Mouse (Mus musculus): ENCODE data around the gene Trim17. TPM values are rescaled to one million over a fixed set of nuclear protein-coding genes. Genes with fewer than 3 reads are reported as not detected.

Trim17 gene
- total RNA-seq, 2 experiments from 2014 or later: 0.31 to 0.41 TPM

DNA sequence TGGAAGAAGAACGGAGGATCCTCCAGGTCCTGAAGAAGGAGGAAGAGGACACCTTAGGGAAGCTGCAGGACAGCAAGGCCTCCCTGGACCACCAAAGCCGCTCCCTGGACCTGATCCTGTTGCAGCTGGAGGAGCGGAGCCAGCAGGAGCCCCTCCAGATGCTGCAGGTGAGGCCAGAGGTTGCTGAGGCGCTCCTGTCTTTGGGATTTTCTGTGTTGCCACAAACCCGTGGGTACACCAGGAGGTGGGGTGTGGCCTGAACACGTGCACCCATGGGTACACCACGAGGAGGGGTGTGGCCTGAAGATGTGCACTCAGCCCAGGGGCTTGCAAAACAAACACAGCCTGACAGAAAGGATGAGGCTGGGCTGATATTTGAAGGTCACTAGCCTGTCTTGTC is 14.1 kb downstream of the Trim17 start:
- no peak for DNase-seq (ENCODE audit: low spot score)

DNA sequence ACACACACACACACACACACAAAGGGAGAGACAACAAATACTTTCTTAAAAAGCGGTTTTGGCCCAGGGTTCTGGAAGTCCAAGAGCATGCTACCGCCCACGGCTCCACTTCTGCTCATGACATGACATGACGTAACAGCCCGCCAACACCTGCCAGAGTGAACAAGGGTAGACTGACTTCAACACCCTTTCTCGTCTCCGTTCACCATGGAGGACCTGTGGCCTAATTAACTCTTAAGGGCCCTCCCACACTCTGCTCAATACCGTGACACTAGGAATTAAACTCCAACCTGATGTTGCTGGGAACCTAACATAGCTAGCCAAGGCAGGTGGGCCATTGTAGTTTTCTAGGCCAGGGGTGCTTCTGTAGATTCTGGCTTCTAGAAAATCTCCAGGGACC is 14.5 kb downstream of the Trim17 start:
- no peak for DNase-seq (ENCODE audit: low spot score)

DNA sequence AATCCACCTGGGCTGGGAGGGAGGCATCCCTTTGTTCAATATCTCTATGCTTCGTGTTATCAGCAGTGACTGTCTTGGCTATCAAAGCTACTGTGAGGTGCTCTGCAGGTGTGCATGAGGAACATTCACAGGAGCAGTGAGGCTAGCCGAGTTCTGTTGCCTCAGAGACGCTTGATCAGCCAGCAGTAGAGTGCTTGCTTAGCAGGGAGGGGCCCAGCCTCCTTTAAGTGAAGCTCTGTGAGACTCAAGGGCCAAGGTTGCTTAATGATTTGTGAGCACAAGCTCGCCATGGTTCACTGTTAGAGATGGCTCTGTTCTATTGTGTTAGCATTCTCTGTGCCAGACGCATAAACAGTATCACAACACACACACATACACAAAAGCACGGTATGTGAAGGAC is 15.2 kb downstream of the Trim17 start:
- DNase-seq (ENCODE audit: low spot score): no peak

DNA sequence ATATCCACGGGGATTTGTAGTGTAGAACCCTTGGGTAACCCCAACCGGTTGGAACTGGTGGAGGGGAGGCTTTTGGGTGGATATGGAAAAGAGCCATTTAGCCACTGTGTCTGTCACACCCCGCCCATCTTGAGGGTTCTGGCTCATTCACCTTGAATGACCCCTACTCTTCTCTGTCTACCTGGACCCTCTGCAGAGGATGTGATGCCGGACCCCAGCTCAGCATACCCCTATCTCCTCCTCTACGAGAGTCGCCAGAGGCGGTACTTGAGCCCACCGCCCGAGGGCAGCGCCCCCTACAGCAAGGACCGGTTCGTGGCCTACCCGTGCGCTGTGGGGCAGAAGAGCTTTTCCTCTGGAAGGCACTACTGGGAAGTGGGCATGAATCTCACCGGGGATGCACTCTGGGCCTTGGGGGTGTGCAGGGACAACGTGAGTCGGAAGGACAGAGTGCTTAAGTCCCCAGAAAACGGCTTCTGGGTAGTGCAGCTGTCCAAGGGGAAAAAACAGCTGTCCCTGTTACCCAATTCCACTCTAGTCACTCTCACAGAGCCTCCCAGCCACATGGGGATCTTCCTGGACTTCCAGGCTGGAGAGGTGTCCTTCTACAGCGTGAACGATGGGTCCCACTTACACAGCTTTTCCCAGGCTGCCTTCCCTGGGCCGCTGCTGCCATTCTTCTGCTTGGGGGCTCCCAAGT is 16.5 kb downstream of the Trim17 start:
- DNase-seq (ENCODE audit: low spot score): no peak

DNA sequence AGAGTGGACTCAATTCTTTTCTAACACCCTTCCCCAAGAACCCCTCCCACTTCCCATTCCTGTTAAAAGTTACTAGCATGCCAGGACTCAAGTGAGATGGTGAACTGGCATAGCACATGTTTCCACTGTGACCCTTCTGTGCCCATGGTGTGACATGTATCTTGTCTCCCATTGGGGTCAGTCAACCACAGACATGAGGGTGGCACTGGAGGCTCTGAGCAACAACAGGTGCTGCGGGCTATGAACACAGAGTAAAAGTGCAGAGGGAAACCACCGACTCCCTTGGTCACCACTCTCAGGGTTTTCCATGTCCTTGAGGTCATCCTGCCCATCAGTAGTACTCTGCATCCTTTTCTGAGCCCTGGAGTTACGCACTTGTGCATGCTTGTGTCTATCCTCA is 17.3 kb downstream of the Trim17 start:
- no peak for DNase-seq (ENCODE audit: low spot score)

DNA sequence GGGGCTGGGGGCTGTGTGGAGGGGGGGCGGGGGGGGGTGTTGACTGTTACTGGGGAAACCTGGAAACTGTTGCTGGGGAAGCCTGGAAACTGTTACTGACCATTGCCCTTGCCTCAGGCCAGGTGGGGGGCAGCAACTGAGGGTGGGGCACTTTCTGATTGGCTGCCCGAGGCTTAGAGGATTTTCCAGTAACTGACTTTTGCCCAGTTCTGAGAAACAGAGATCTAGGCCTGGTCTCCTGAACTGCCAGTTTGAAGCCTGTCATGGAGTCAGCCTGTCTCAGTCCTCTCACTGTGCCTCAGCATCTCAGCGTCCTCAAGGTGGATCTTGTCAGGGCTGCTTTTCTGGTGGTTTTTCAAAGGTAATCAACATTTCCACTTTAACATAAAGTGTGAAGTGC is 19.9 kb downstream of the Trim17 start:
- DNase-seq (ENCODE audit: low spot score): no peak

DNA sequence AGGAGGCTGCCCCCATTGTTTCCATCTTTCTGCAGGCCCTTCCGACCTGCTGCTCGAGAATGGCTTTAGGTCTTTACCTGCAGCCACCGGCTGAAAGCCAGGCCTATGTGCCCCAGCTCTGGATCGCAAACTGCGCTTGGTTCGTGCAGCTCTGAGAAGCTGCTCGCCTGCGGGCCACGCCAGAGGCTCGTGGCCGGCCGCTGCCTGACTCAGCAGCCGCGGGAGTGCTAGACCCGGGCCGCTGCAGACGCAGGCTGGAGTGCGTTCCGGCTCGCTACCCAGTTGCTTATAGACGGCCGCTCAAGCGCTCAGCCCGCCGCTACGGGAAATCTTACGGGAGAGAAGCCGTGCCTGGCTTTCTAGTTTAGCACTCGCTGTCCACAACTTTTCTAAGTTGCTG is 22.7 kb downstream of the Trim17 start:
- DNase-seq (ENCODE audit: low spot score): no peak

DNA sequence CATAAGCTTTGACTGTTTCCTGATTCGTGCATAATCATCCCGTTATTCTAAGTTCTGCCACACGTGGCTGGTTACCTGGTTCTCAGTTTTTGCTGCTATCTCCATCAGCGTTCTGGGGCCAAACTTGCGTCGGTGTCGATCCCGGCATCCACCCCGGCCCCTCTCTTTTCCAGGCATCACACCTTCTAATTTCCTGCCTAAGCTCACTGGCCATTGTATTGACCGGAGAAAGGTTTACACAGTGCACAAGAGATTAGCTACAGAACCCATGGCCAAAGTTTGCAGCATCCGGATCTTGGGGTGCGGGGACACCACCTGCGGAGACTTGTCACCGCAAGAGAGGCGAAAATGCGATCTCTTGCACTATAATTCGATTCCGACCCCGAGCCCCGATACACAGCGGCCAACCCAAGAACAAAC is 23.1 kb downstream of the Trim17 start:
- DNase-seq (ENCODE audit: low spot score): no peak

DNA sequence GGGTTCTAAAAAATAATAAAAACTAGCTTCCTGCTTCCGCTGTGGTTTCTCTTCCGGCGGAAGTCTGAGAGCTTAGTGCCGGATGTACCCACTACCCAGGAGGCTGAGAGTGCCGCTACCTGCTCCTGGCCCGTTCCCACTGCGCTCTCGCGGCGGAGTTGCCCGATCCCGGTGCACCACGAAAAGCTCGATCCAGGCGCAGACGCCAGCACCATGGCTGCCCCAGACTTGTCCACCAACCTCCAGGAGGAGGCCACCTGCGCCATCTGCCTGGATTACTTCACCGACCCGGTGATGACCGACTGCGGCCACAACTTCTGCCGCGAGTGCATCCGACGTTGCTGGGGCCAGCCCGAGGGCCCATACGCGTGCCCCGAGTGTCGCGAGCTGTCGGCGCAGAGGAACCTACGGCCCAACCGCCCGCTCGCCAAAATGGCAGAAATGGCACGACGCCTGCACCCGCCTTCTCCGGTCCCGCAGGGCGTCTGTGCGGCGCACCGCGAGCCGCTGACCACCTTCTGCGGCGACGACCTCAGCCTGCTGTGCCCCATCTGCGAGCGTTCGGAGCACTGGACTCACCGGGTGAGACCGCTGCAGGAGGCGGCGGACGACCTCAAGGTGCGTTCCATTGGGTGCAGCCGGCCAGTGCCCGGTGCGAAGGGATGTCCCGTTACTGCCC is 23.7 kb downstream of the Trim17 start, which contains the start of gene Trim11:
TSS of gene Trim11 (plus strand) at position 67 of the 679 bp plus-strand sequence.
- peak; percentile 57 for DNase-seq (ENCODE audit: low spot score)

DNA sequence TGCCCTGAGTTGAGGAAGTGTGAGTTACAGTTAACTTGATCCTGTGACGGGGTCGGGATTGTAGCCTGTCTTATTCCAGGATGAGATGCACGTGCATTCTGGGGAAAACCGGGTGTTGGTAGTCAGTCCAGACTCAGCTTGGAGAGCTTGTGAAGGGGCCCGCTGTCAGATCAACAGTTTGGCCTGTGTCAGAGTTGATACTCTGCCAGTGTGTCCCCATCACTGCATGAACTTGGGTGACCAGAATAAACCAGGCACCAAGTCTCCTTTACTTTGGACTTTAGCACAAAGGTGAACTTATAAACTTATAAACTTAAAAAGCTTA is 24.2 kb downstream of the Trim17 start:
- no peak for DNase-seq (ENCODE audit: low spot score)

DNA sequence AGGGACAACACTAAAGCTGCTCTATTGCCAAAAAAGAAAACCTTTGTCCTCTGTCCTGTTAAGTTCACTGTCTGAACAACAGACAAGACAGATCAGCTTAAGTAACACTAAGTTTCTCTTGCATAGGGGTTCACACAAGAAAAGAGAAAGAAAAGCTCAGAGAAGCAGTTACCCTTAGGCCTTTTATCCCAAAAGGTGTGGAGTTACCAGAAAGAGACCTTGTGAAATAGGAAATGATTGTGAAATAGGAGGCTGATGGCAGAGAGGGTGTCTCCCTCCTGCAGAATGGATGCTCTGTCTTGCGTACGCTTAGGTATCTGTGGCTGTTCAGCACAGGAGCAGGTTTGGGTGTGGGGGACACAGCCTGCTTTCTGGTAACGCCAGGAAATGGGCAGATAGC is 24.7 kb downstream of the Trim17 start:
- DNase-seq (ENCODE audit: low spot score): no peak

DNA sequence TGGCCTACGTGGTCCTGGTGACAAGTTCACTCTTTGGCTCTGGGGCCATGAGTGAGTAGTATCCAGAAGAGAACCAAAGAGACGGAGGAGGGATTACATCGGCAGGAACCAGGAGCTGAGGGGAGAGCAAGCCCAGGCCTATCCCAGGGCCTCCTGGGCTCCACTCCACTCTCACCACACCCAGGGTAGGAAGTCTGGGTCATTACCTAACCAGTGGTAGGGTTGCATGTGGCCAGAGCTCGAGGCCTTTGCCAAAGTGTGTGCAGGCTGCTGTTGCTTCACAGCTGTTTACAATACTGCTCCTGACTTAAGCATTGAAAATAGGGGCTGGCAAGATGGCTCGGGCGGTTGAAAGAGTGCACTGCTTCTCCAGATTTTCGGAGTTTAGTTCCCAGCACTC is 25.2 kb downstream of the Trim17 start:
- peak; percentile 43 for DNase-seq (ENCODE audit: low spot score)

DNA sequence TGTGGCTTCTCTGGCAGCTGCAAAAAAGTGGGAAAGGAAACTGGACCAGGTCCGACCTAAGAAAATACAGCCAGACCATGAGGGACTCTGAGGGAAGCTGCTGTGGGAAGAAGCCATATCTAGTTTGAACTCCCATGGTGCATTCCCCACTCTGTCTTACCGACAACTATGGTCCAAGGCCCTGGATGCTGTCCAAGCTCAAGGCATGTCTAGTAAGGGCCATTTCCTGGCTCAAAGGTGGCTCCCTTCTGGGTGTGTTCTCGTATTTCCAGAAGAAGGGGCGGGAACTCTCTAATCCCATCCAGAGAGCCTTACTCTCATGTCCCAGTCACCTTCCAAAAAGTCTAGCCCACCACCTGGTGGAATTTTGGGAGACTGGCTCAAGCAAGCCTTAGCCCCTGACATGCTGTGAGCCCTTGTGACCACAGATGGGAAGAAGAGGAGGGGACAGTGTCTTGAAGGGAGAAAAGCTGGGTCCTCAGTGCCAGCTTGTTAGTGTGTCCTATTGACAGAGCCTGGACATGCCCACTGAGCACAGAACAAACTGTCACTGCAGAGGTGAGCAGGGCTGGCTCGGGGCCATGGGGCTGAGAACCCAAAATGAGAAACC is 26.0 kb downstream of the Trim17 start:
- DNase-seq (ENCODE audit: low spot score): no peak

DNA sequence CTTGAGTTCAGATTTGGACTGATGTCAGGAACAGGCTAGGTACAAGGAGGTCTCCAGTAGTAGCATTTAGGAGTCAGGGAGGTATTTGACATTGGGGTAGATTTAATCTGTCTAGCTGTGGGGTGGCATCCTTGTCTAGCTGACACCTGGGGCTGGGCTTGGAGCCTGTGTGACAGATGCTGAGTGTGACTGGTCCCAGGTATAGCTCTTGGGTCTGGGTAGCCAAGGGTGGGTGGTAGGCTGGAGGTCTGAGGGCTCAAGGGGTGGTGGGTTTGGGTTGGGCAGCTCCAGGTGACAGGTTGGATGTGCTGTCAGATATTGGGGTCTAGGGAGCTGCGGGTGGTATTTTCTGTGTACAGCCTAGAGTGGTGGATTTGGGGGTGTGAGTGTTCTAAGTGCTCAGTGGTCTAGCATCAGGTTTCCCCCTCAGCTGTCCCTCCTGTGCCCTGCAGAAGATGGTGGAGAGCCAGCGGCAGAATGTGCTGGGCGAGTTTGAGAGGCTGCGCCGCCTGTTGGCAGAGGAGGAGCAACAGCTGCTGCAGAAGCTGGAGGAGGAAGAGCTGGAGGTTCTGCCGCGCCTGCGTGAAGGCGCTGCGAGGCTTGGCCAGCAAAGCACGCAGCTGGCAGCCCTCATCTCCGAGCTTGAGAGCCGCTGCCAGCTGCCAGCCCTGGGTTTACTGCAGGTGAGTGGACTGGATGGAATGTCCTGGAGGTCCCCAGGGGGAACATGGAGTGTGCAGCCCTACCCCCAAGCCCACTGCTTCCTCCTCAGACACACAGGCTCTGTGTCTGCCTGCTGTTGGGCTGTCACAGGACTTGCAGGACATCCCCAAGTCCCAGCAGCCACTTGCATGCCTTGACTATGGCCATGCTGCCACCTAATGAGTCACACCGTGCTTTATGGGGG is 27.3 kb downstream of the Trim17 start:
- DNase-seq (ENCODE audit: low spot score): peak; percentile 84

DNA sequence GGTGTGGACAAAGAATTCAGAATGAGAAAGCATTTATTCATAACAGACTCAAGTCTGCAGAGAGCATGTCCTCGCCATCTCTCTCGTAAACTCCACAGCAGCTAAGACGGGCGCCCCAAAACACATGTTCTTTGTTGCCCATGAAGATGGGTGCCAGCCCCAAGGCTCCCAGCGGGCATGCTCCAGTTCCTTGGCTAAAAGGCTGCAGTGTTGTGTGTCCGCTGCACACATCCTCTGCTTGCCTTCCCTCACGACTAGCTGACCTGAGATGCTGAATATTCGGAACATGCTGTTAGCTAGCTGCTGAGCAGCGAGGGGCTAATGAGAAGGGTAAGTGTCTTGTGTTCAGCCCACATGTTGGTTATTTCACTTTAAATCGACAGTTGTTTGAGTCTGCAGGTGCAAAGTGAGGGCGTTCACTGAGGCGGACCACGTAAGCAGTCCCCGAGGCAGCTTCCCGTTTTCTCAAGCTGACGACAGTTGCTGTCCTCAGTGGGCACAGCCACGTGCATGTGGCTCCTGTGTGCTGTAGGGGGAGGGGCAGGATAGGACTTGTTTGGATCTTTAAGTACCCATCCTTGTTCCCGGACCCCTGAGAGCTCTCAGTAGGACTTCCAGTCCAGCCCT is 28.1 kb downstream of the Trim17 start:
- no peak for DNase-seq (ENCODE audit: low spot score)

DNA sequence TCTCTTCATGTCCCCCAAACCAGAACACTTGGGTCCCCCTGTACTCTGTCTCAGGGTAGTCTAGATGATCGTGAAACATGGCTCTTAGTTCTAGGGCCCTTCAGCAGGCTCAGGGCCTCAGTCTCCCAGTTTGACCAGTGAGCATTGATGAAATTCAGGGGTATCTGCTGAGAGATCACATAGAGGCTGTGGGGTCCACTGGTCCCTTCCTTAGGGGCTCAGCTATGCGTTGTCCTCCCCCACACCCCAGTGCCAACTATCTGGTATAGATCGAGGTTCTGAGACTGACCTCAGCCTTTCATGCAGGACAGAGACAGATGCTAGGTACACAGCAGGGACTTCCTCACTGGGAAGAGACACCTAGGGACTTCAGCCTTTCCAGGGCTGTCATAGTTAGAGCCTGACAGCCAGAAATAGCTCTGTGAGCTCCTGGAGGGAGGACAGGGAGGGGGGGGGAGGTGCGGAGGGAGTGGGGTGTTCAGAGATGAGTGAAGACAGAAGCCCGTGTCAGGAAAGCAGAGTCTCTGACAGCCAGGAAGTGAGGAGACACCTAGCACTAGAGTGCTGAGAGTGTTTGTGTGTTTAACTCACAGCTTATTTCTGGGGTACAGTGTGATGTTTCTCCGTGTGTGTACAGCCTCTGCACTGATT is 29.3 kb downstream of the Trim17 start:
- no peak for DNase-seq (ENCODE audit: low spot score)

DNA sequence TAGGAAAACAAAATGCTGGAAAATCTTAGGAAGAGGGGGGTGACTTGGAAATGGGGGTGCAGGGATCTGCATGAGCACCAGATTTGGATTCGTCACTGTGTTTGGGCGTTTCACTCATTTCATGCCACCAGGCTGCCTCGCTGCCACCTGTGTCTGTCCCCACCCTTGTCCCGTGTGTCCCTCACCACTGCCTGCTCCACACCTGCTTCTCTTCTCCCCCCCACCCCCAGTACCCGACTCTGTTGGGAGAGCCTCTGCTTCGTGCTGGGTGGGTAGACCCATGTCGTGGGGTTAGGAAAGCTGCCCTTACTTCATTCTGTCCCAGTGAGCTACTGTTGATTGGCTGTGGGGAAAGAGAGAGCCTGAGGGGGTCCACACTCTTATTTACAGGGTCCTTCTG is 30.2 kb downstream of the Trim17 start:
- DNase-seq (ENCODE audit: low spot score): no peak

DNA sequence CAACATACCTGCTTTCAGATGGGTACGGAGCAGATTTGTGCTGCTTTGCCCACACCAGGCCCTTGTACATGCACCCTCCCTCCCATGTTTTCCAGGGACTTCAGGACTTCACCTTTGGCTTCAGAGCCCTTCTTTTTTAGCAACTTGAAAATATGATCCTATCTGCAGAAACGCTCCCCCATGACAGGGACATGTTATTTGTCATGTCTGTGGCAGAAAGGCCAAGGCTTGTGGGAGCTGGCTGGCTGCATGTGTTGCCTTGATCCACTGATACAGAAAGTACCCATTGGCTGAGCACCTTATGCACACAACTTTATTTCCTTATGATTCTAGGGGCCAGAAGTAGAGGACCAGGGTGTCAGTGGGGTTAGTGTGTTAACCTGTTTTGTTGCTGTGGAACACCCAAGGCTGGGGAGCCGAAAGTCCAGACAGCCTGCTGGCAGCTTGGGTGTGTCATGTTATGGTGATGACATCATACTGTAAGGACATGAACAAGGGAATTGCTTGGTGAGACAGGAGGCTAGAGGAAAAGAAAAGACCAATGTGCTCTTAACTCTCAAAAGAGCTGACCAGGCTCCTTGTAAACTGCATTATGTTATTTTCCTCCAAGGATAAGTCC is 30.9 kb downstream of the Trim17 start:
- no peak for DNase-seq (ENCODE audit: low spot score)

DNA sequence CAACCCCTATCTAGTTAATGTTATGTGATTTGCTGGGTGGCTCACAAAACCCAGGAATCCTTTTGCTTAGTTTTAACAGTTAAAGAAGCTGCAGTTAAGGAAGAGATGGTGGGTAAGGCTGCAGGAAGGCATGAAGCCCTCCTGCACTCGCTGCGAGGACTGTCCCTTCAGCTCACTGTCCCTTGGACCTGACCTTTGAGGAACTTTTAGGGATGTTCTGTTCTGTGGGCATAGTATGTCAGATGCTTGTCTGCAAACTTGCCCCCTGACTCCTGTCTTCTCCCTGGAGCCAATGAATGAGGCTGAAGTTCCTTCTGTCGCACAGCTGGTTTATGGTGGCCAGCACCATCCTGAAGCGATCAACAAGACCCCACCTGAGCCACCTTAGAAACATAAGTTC is 34.7 kb downstream of the Trim17 start:
- no peak for DNase-seq (ENCODE audit: low spot score)

DNA sequence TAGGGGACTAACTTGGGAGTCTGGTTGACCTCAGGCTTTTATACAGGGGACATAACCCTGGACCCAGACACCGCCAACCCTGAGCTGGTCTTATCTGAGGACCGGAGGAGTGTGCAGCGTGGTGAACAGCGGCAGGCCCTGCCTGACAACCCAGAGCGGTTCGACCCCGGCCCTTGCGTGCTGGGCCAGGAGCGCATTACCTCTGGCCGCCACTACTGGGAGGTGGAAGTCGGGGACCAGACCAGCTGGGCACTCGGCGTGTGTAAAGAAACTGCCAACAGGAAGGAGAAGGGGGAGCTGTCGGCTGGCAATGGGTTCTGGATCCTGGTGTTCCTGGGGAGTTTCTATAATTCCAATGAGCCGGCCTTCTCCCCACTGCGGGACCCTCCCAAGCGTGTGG is 35.7 kb downstream of the Trim17 start:
- DNase-seq (ENCODE audit: low spot score): no peak

DNA sequence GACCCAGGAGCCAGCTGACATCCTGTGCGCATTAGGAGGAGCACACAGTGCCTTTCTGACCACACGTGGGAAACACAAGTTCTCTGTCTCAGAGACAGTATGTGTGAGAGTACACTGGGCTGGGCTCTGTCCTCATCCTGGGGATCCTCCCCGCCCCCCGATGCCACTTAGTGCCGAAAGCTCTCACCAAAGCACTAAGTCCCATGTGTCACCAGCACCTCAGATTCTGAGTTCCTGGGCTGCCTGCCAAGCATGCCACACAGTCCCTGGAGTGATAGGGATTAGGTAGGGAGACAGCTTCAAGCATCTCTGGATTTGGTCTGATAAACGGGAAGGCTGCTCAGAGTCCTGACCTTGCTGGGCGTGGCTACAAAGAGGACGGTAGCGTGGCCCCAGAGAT is 36.3 kb downstream of the Trim17 start:
- no peak for DNase-seq (ENCODE audit: low spot score)
